Comparison of ENCODE assay signal across 18 mouse cellular contexts in the genomic region with DNA sequence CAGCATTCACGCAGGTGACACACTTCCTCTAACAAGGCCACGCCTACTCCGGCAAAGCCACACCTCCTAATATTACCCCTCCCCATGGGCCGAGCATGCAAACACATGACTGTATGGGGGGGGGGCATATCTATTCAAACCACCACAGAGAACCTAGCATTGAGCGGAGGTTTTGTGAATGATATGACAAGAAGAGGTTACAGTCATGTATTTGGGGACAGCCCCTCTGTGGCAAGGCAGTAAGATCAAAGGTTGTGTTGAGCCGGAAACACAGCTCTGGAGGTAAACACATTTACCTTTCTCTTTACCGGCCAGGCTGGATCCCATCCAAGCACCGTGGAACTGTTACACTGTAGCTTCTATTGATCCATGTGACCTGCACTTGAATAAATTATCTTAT. TPM values are rescaled to one million over a fixed set of nuclear protein-coding genes. Genes with fewer than 3 reads are reported as not detected.
A peak's percentile ranks its signal among the peaks of the same experiment; 100 is the strongest.
DNase-seq lines count a peak whose midpoint lies in the region; ATAC-seq and TF ChIP-seq lines count a peak whose summit lies in the region.
"Had no signal": no experiment of that assay in that cellular context is flagged by ENCODE, and none has a peak within 500 bp of the region (broad histone marks: within the 10 kb centered on the region; RNA-seq: fewer than 3 reads in every experiment).

No protein-coding gene starts in this region.

- H3K27ac ChIP-seq in liver, embryonic 12.5 days, result no peak overlapping the region
- peak overlapping the region; percentile 70 for H3K27ac ChIP-seq in small intestine, adult 2 months (ENCODE audit: insufficient read depth, low read depth, low read length)
- no peak overlapping the region for H3K27ac ChIP-seq in forebrain, embryonic 10.5 days
- H3K27ac ChIP-seq: embryonic facial prominence, embryonic 15.5 days; heart, adult 2 months; intestine, embryonic 15.5 days; limb, embryonic 15.5 days; midbrain, embryonic 10.5 days; neural tube, embryonic 13.5 days had no signal

- H3K27me3 ChIP-seq in liver, embryonic 12.5 days (replicated peaks), result peaks cover 31% of the 10 kb centered on the region
- no peaks in the 10 kb centered on the region for H3K27me3 ChIP-seq in small intestine, adult 2 months (ENCODE audit: control insufficient read depth, insufficient read depth, low read length)
- H3K27me3 ChIP-seq in forebrain, embryonic 10.5 days (ENCODE audit: poor library complexity, severe bottlenecking), result peaks cover 11% of the 10 kb centered on the region
- H3K27me3 ChIP-seq: intestine, embryonic 15.5 days had no signal

- TF ChIP-seq CTCF in small intestine, adult 2 months (IDR thresholded peaks at IDR 0.05; ENCODE audit: extremely low read depth, insufficient read length, insufficient replicate concordance, low read depth, low read length), result no peak

- no peak for TF ChIP-seq POLR2A in small intestine, adult 2 months (IDR thresholded peaks at IDR 0.05; ENCODE audit: low read depth, low read length)

- H3K36me3 ChIP-seq in liver, embryonic 12.5 days, result no peaks in the 10 kb centered on the region
- peaks cover 15% of the 10 kb centered on the region for H3K36me3 ChIP-seq in small intestine, adult 2 months (ENCODE audit: control insufficient read depth, insufficient read depth, low read length)
- no peaks in the 10 kb centered on the region for H3K36me3 ChIP-seq in forebrain, embryonic 10.5 days (replicated peaks)
- H3K36me3 ChIP-seq: embryonic facial prominence, embryonic 15.5 days; intestine, embryonic 15.5 days; limb, embryonic 15.5 days; midbrain, embryonic 10.5 days; neural tube, embryonic 13.5 days had no signal

- peak; percentile 88 for DNase-seq in CD4-positive helper T cell, adult 2 months (ENCODE audit: low read depth, low spot score)
- peak; percentile 29 for DNase-seq in R1 (ENCODE audit: low read depth, low spot score)
- no peak for DNase-seq in adrenal gland, adult 8-10 months
- no peak for DNase-seq in adrenal gland, adult 2 months
- no peak for DNase-seq in forebrain, embryonic 10.5 days (ENCODE audit: extremely low spot score, low spot score)
- DNase-seq: cerebellum, adult 9-11 months; embryo, embryonic 11 days; gastrocnemius, postnatal 14 days; heart, adult 2 months; kidney, postnatal 25 days; lung, postnatal 4 days had no signal

- H3K4me1 ChIP-seq in liver, embryonic 12.5 days, result peaks cover 14% of the 10 kb centered on the region
- peaks cover 19% of the 10 kb centered on the region for H3K4me1 ChIP-seq in small intestine, adult 2 months (ENCODE audit: control insufficient read depth, insufficient read depth, insufficient read length, low read length)
- peaks cover 6% of the 10 kb centered on the region for H3K4me1 ChIP-seq in forebrain, embryonic 10.5 days
- H3K4me1 ChIP-seq: neural tube, embryonic 13.5 days had no signal

- no peak overlapping the region for H3K4me2 ChIP-seq in liver, embryonic 12.5 days
- H3K4me2 ChIP-seq: embryonic facial prominence, embryonic 15.5 days; intestine, embryonic 15.5 days; limb, embryonic 15.5 days; neural tube, embryonic 13.5 days had no signal

- no peaks in the 10 kb centered on the region for H3K9me3 ChIP-seq in liver, embryonic 12.5 days (replicated peaks)
- no peaks in the 10 kb centered on the region for H3K9me3 ChIP-seq in forebrain, embryonic 10.5 days
- H3K9me3 ChIP-seq: embryonic facial prominence, embryonic 15.5 days; intestine, embryonic 15.5 days; limb, embryonic 15.5 days; midbrain, embryonic 10.5 days; neural tube, embryonic 13.5 days had no signal

- no peak overlapping the region for H3K9ac ChIP-seq in liver, embryonic 12.5 days
- H3K9ac ChIP-seq: embryonic facial prominence, embryonic 15.5 days; intestine, embryonic 15.5 days; limb, embryonic 15.5 days; neural tube, embryonic 13.5 days had no signal

- ATAC-seq in liver, embryonic 12.5 days, result peak; percentile 31
- ATAC-seq: intestine, embryonic 15.5 days had no signal

- H3K4me3 ChIP-seq in liver, embryonic 12.5 days, result no peak overlapping the region
- no peak overlapping the region for H3K4me3 ChIP-seq in small intestine, adult 2 months (ENCODE audit: low read depth, low read length)
- H3K4me3 ChIP-seq in forebrain, embryonic 10.5 days, result no peak overlapping the region
- H3K4me3 ChIP-seq: embryonic facial prominence, embryonic 15.5 days; heart, adult 2 months; intestine, embryonic 15.5 days; limb, embryonic 15.5 days; midbrain, embryonic 10.5 days; neural tube, embryonic 13.5 days had no signal

- 59% methylated on average over 8 of the region's 8 CpGs for WGBS in liver, embryonic 12.5 days (ENCODE audit: insufficient replicate concordance)
- 22% methylated on average over 8 of the region's 8 CpGs for WGBS in small intestine, adult 2 months
- WGBS in forebrain, embryonic 10.5 days, result 90% methylated on average over 8 of the region's 8 CpGs

RNA-seq across cellular contexts. Expression of gene Mlxipl, which starts 25.6 kb away (rescaled TPM):
- polyA plus RNA-seq in liver, embryonic 12.5 days (2016; fragmentation: Nextera tagmentation; extraction: Ambion mirVana), result 11.6 and 12.2 TPM in 2 replicates
- 190 and 304 TPM in 2 replicates for polyA plus RNA-seq in small intestine, adult 2 months (2012; rRNA removed)
- 10 to 100 TPM; 33.6 to 42.9 (median 37.8) TPM for total RNA-seq in adrenal gland, adult 8-10 months (2022)
- total RNA-seq in adrenal gland, adult 2 months (2021), result 10 to 100 TPM; 49.2 to 91.7 TPM
- polyA plus RNA-seq in adrenal gland, adult 2 months (2012; rRNA removed), result 127 and 165 TPM in 2 replicates
- polyA plus RNA-seq in forebrain, embryonic 10.5 days (2016; fragmentation: Nextera tagmentation; extraction: Ambion mirVana), result 4.0 and 4.1 TPM in 2 replicates

RNA-seq across cellular contexts. Expression of gene Tbl2, which starts 34.2 kb away (rescaled TPM):
- polyA plus RNA-seq in liver, embryonic 12.5 days (2016; fragmentation: Nextera tagmentation; extraction: Ambion mirVana), result 17.1 and 18.9 TPM in 2 replicates
- polyA plus RNA-seq in small intestine, adult 2 months (2012; rRNA removed), result 4.8 and 5.3 TPM in 2 replicates
- total RNA-seq in adrenal gland, adult 8-10 months (2022), result 10 to 100 TPM; 21.2 to 30.4 (median 25.6) TPM
- 10 to 100 TPM; 22.7 to 35.9 TPM for total RNA-seq in adrenal gland, adult 2 months (2021)
- 8.7 and 9.2 TPM in 2 replicates for polyA plus RNA-seq in adrenal gland, adult 2 months (2012; rRNA removed)
- polyA plus RNA-seq in forebrain, embryonic 10.5 days (2016; fragmentation: Nextera tagmentation; extraction: Ambion mirVana), result 23.8 and 25.0 TPM in 2 replicates

RNA-seq across cellular contexts. Expression of gene Vps37d, which starts 37.2 kb away (rescaled TPM):
- 1.2 and 1.3 TPM in 2 replicates for polyA plus RNA-seq in liver, embryonic 12.5 days (2016; fragmentation: Nextera tagmentation; extraction: Ambion mirVana)
- 3.0 and 7.0 TPM in 2 replicates for polyA plus RNA-seq in small intestine, adult 2 months (2012; rRNA removed)
- 1 to 10 TPM; 2.2 to 6.5 (median 4.8) TPM for total RNA-seq in adrenal gland, adult 8-10 months (2022)
- 1 to 10 TPM; 1.4 to 4.5 TPM for total RNA-seq in adrenal gland, adult 2 months (2021)
- 7.4 and 9.7 TPM in 2 replicates for polyA plus RNA-seq in adrenal gland, adult 2 months (2012; rRNA removed)
- 6.6 and 7.7 TPM in 2 replicates for polyA plus RNA-seq in forebrain, embryonic 10.5 days (2016; fragmentation: Nextera tagmentation; extraction: Ambion mirVana)

RNA-seq across cellular contexts. Expression of gene Bud23, which starts 50.5 kb away (rescaled TPM):
- polyA plus RNA-seq in liver, embryonic 12.5 days (2016; fragmentation: Nextera tagmentation; extraction: Ambion mirVana), result 97.8 and 104 TPM in 2 replicates
- polyA plus RNA-seq in small intestine, adult 2 months (2012; rRNA removed), result 31.2 and 43.7 TPM in 2 replicates
- total RNA-seq in adrenal gland, adult 8-10 months (2022), result 10 to 100 TPM; 54.5 to 56.7 (median 55.8) TPM
- total RNA-seq in adrenal gland, adult 2 months (2021), result 10 to 100 TPM; 46.3 to 62.4 TPM
- polyA plus RNA-seq in adrenal gland, adult 2 months (2012; rRNA removed), result 62.8 and 65.6 TPM in 2 replicates
- 172 and 176 TPM in 2 replicates for polyA plus RNA-seq in forebrain, embryonic 10.5 days (2016; fragmentation: Nextera tagmentation; extraction: Ambion mirVana)

RNA-seq across cellular contexts. Expression of gene Dnajc30, which starts 51.2 kb away (rescaled TPM):
- 15.9 and 19.1 TPM in 2 replicates for polyA plus RNA-seq in liver, embryonic 12.5 days (2016; fragmentation: Nextera tagmentation; extraction: Ambion mirVana)
- 30.1 and 46.4 TPM in 2 replicates for polyA plus RNA-seq in small intestine, adult 2 months (2012; rRNA removed)
- 10 to 100 TPM; 35.8 to 42.0 (median 38.7) TPM for total RNA-seq in adrenal gland, adult 8-10 months (2022)
- total RNA-seq in adrenal gland, adult 2 months (2021), result 10 to 100 TPM; 30.7 to 43.3 TPM
- 85.4 and 105 TPM in 2 replicates for polyA plus RNA-seq in adrenal gland, adult 2 months (2012; rRNA removed)
- 25.0 and 26.1 TPM in 2 replicates for polyA plus RNA-seq in forebrain, embryonic 10.5 days (2016; fragmentation: Nextera tagmentation; extraction: Ambion mirVana)

Comparison
In these comparisons a context has a peak if more than half of its experiments do, and no peak if none do; other contexts are left out.
1. DNase-seq: peak in CD4-positive helper T cell, adult 2 months (single experiment) and R1 (single experiment); none in adrenal gland, adult 8-10 months (single experiment), adrenal gland, adult 2 months (single experiment) and forebrain, embryonic 10.5 days (single experiment).